Mouse (Mus musculus): Measurements from ENCODE around the gene Sptan1.

- no peak for TF ChIP-seq CTCF (IDR thresholded peaks at IDR 0.05; ENCODE audit: low read depth, low read length)
- TF ChIP-seq POLR2A (IDR thresholded peaks at IDR 0.05; ENCODE audit: extremely low read depth, insufficient read depth, low read length), result no peak
These were observed 4.1 kb upstream of the Sptan1 start for GRCm38 (mm10) chr2:29961246-29961645.
